10 mouse cellular contexts compared by ENCODE assay signal in genomic region chr13:119965968-119966367, GRCm38 (mm10). TPM values are rescaled to one million over a fixed set of nuclear protein-coding genes. Genes with fewer than 3 reads are reported as not detected.
DNase-seq lines count a peak whose midpoint lies in the region; ATAC-seq and TF ChIP-seq lines count a peak whose summit lies in the region.
"Not testable (repeated sequence)": the region's sequence is repeated elsewhere in the genome, so short reads cannot be mapped to it uniquely, and the experiment has no call there.
"Had no signal": no experiment of that assay in that cellular context is flagged by ENCODE, and none has a peak within 500 bp of the region (broad histone marks: within the 10 kb centered on the region; RNA-seq: fewer than 3 reads in every experiment).

No protein-coding gene starts in this region.

- H3K27me3 ChIP-seq in forebrain, embryonic 14.5 days (replicated peaks; ENCODE audit: control insufficient read depth, insufficient read depth, low read length); heart, postnatal 0 days (ENCODE audit: control insufficient read depth, insufficient read depth, low read length); kidney, adult 2 months (replicated peaks; ENCODE audit: control insufficient read depth, insufficient read depth, low read length); limb, embryonic 14.5 days (ENCODE audit: control insufficient read depth, insufficient read depth, low read length): not testable (repeated sequence)

- not testable (repeated sequence) for H3K36me3 ChIP-seq in forebrain, embryonic 14.5 days (ENCODE audit: control insufficient read depth, insufficient read depth, low read length); heart, postnatal 0 days (replicated peaks; ENCODE audit: control insufficient read depth, insufficient read depth, low read length); kidney, adult 2 months (ENCODE audit: control insufficient read depth, insufficient read depth, low read length); limb, embryonic 14.5 days (ENCODE audit: control insufficient read depth, insufficient read depth, low read length)

- not testable (repeated sequence) for H3K27ac ChIP-seq in forebrain, embryonic 14.5 days (ENCODE audit: low read depth, low read length); heart, postnatal 0 days (ENCODE audit: low read depth); kidney, adult 2 months (ENCODE audit: insufficient read depth, low read depth, low read length); limb, embryonic 14.5 days (replicated peaks; ENCODE audit: low read depth, low read length)

- not testable (repeated sequence) for H3K4me3 ChIP-seq in forebrain, embryonic 14.5 days (ENCODE audit: low read depth, low read length)
- H3K4me3 ChIP-seq in heart, postnatal 0 days (ENCODE audit: low read depth, low read length), result peak overlapping the region; percentile 33
- H3K4me3 ChIP-seq in kidney, adult 2 months (ENCODE audit: insufficient read depth, low read depth, low read length), result 0 out of 2 replicates have a peak overlapping the region, but pooled peaks have one; percentile 28
- 0 out of 2 replicates have a peak overlapping the region, but pooled peaks have one; percentile 16 for H3K4me3 ChIP-seq in limb, embryonic 14.5 days (replicated peaks; ENCODE audit: low read length)

- not testable (repeated sequence) for TF ChIP-seq POLR2A in kidney, adult 2 months (IDR thresholded peaks at IDR 0.05; ENCODE audit: low read depth, low read length); limb, embryonic 14.5 days (IDR thresholded peaks at IDR 0.05; ENCODE audit: borderline replicate concordance, extremely low read depth, insufficient read depth, insufficient read length)

- TF ChIP-seq EP300 in heart, postnatal 0 days (IDR thresholded peaks at IDR 0.05; ENCODE audit: low read depth), result not testable (repeated sequence)

- peak; percentile 1 for DNase-seq in cerebellum, adult 9-11 months
- DNase-seq in forebrain, embryonic 14.5 days (ENCODE audit: low spot score), result peak; percentile 0
- DNase-seq in heart, postnatal 0 days (ENCODE audit: low spot score); limb, embryonic 14.5 days (ENCODE audit: low spot score): not testable (repeated sequence)
- peak; percentile 35 for DNase-seq in kidney, adult 2 months
- peak; percentile 21 for DNase-seq in lung, postnatal 36 days
- peak; percentile 5 for DNase-seq in ovary, postnatal 36 days (ENCODE audit: low spot score)
- DNase-seq in urinary bladder, postnatal 25 days (ENCODE audit: low spot score), result peak; percentile 8

- H3K4me2 ChIP-seq in forebrain, embryonic 14.5 days (ENCODE audit: low read length), result not testable (repeated sequence)
- peak overlapping the region; percentile 43 for H3K4me2 ChIP-seq in heart, postnatal 0 days (ENCODE audit: low read depth, low read length)
- H3K4me2 ChIP-seq in limb, embryonic 14.5 days (replicated peaks; ENCODE audit: low read depth, low read length, severe bottlenecking), result 0 out of 2 replicates have a peak overlapping the region, but pooled peaks have one; percentile 23

- not testable (repeated sequence) for H3K4me1 ChIP-seq in forebrain, embryonic 14.5 days (ENCODE audit: control insufficient read depth, insufficient read depth, low read length); heart, postnatal 0 days (ENCODE audit: control insufficient read depth, insufficient read depth); kidney, adult 2 months (ENCODE audit: control insufficient read depth, insufficient read depth, low read length); limb, embryonic 14.5 days (ENCODE audit: control insufficient read depth, insufficient read depth, low read length)

- H3K9ac ChIP-seq in forebrain, embryonic 14.5 days (ENCODE audit: low read length); heart, postnatal 0 days (replicated peaks; ENCODE audit: low read depth, low read length); limb, embryonic 14.5 days (ENCODE audit: low read depth, low read length, severe bottlenecking): not testable (repeated sequence)

- TF ChIP-seq CTCF in heart, postnatal 0 days (IDR thresholded peaks at IDR 0.05; ENCODE audit: low read depth); kidney, adult 2 months (conservative IDR thresholded peaks at IDR 0.05; ENCODE audit: insufficient read depth, insufficient read length, low read depth, low read length): not testable (repeated sequence)

- 0% methylated on average over 20 of the region's 22 CpGs for WGBS in forebrain, embryonic 14.5 days
- under 1% methylated on average over 17 of the region's 22 CpGs for WGBS in heart, postnatal 0 days
- WGBS in kidney, adult 2 months, result under 1% methylated on average over 21 of the region's 22 CpGs
- 2% methylated on average over 17 of the region's 22 CpGs for WGBS in limb, embryonic 14.5 days

- peak; percentile 42 for ATAC-seq in forebrain, embryonic 14.5 days
- peak; percentile 42; the same call in 1 of the 2 replicates for ATAC-seq in heart, postnatal 0 days (ENCODE audit: insufficient read depth, low read depth)
- 0 out of 2 replicates have a peak, but pooled peaks have one; percentile 23 for ATAC-seq in limb, embryonic 14.5 days (ENCODE audit: low FRiP score, low read depth)

- not testable (repeated sequence) for H3K9me3 ChIP-seq in forebrain, embryonic 14.5 days (replicated peaks; ENCODE audit: control insufficient read depth, low read length); heart, postnatal 0 days (replicated peaks; ENCODE audit: control insufficient read depth, low read length); limb, embryonic 14.5 days (ENCODE audit: control insufficient read depth, low read length)

RNA-seq across cellular contexts. Expression of gene B020031M17Rik, which starts 15.4 kb away (rescaled TPM):
- not detected in 2 replicates for polyA plus RNA-seq in forebrain, embryonic 14.5 days (2014; fragmentation: Nextera tagmentation; extraction: Ambion mirVana)
- not detected in 2 replicates for total RNA-seq in heart, postnatal 0 days (2014; rRNA removed; ENCODE audit: low replicate concordance)
- not detected in 2 replicates for polyA plus RNA-seq in heart, postnatal 0 days (2015; fragmentation: Nextera tagmentation; extraction: Ambion mirVana)
- polyA plus RNA-seq in kidney, adult 2 months (2012; rRNA removed), result not detected in 2 replicates
- 0.13 TPM in 1 of 2 replicates, not detected in the other for polyA plus RNA-seq in limb, embryonic 14.5 days (2012; rRNA removed)
- polyA plus RNA-seq in limb, embryonic 14.5 days (2014; fragmentation: Nextera tagmentation; extraction: Ambion mirVana), result not detected in 2 replicates
- total RNA-seq: megakaryocyte, adult 5-6 weeks had no signal
- polyA plus RNA-seq: frontal cortex, adult 2 months had no signal

RNA-seq across cellular contexts. Expression of gene Gm21761, which starts 36.9 kb away (rescaled TPM):
- not detected in 2 replicates for polyA plus RNA-seq in forebrain, embryonic 14.5 days (2014; fragmentation: Nextera tagmentation; extraction: Ambion mirVana)
- not detected in 2 replicates for total RNA-seq in heart, postnatal 0 days (2014; rRNA removed; ENCODE audit: low replicate concordance)
- not detected in 2 replicates for polyA plus RNA-seq in heart, postnatal 0 days (2015; fragmentation: Nextera tagmentation; extraction: Ambion mirVana)
- not detected in 2 replicates for polyA plus RNA-seq in kidney, adult 2 months (2012; rRNA removed)
- polyA plus RNA-seq in limb, embryonic 14.5 days (2012; rRNA removed), result not detected in 2 replicates
- not detected in 2 replicates for polyA plus RNA-seq in limb, embryonic 14.5 days (2014; fragmentation: Nextera tagmentation; extraction: Ambion mirVana)
- total RNA-seq: megakaryocyte, adult 5-6 weeks had no signal
- polyA plus RNA-seq: frontal cortex, adult 2 months had no signal
